Mouse (Mus musculus): ENCODE measurements around the gene Zdhhc1. TPM values are rescaled to one million over a fixed set of nuclear protein-coding genes. Genes with fewer than 3 reads are reported as not detected.

Zdhhc1 gene
- polyA plus RNA-seq, 1 experiment from 2014 or later: 19.6 TPM

GRCm38 (mm10) chr8:105494566-105494965 is 2.1 kb downstream of the Zdhhc1 start:
- no peaks in the 10 kb centered on the region for H3K27me3 ChIP-seq (ENCODE audit: control insufficient read depth, insufficient read depth, low read length)
- H3K9ac ChIP-seq (ENCODE audit: low read length): no peak overlapping the region
- H3K36me3 ChIP-seq (ENCODE audit: control insufficient read depth, insufficient read depth, low read length): no peaks in the 10 kb centered on the region
- 83% methylated on average over 3 of the region's 3 CpGs for WGBS
- H3K27ac ChIP-seq (replicated peaks; ENCODE audit: low read depth, low read length): no peak overlapping the region
- ATAC-seq (ENCODE audit: insufficient number of reproducible peaks, low FRiP score, low TSS enrichment, low read depth) (no peak), DNase-seq (ENCODE audit: low spot score) (no peak)
- H3K4me3 ChIP-seq (ENCODE audit: low read depth, low read length): no peak overlapping the region
- no peak overlapping the region for H3K4me2 ChIP-seq (ENCODE audit: low read depth, severe bottlenecking)
- peaks cover 19% of the 10 kb centered on the region for H3K4me1 ChIP-seq (ENCODE audit: control insufficient read depth, insufficient read depth, low read length)
- no peaks in the 10 kb centered on the region for H3K9me3 ChIP-seq (ENCODE audit: control insufficient read depth, low read length)

GRCm38 (mm10) chr8:105493495-105493894 is 3.2 kb downstream of the Zdhhc1 start:
- DNase-seq (ENCODE audit: low spot score): no peak
- no peaks in the 10 kb centered on the region for H3K36me3 ChIP-seq (ENCODE audit: control insufficient read depth, insufficient read depth, low read length)
- no peak overlapping the region for H3K9ac ChIP-seq (ENCODE audit: low read length)
- H3K4me1 ChIP-seq (ENCODE audit: control insufficient read depth, insufficient read depth, low read length): peaks cover 19% of the 10 kb centered on the region
- no peak overlapping the region for H3K4me3 ChIP-seq (ENCODE audit: low read depth, low read length)
- 10% methylated on average over 3 of the region's 3 CpGs for WGBS
- no peak overlapping the region for H3K27ac ChIP-seq (replicated peaks; ENCODE audit: low read depth, low read length)
- no peak for ATAC-seq (ENCODE audit: insufficient number of reproducible peaks, low FRiP score, low TSS enrichment, low read depth)
- H3K9me3 ChIP-seq (ENCODE audit: control insufficient read depth, low read length): no peaks in the 10 kb centered on the region
- no peaks in the 10 kb centered on the region for H3K27me3 ChIP-seq (ENCODE audit: control insufficient read depth, insufficient read depth, low read length)
- no peak overlapping the region for H3K4me2 ChIP-seq (ENCODE audit: low read depth, severe bottlenecking)

- no peak overlapping the region for H3K27ac ChIP-seq (replicated peaks; ENCODE audit: low read depth, low read length)
- ATAC-seq (ENCODE audit: insufficient number of reproducible peaks, low FRiP score, low TSS enrichment, low read depth): no peak
- H3K36me3 ChIP-seq (ENCODE audit: control insufficient read depth, insufficient read depth, low read length): no peaks in the 10 kb centered on the region
- H3K9ac ChIP-seq (ENCODE audit: low read length): no peak overlapping the region
- no peaks in the 10 kb centered on the region for H3K27me3 ChIP-seq (ENCODE audit: control insufficient read depth, insufficient read depth, low read length)
- 59% methylated on average over 1 of the region's 1 CpGs for WGBS
- no peak overlapping the region for H3K4me3 ChIP-seq (ENCODE audit: low read depth, low read length)
- H3K4me2 ChIP-seq (ENCODE audit: low read depth, severe bottlenecking): no peak overlapping the region
- no peak for DNase-seq (ENCODE audit: low spot score)
- no peaks in the 10 kb centered on the region for H3K4me1 ChIP-seq (ENCODE audit: control insufficient read depth, insufficient read depth, low read length)
- no peaks in the 10 kb centered on the region for H3K9me3 ChIP-seq (ENCODE audit: control insufficient read depth, low read length)
These were observed 7.4 kb downstream of the Zdhhc1 start for GRCm38 (mm10) chr8:105489281-105489680.

- 54% methylated on average over 3 of the region's 3 CpGs for WGBS
- Histone ChIP-seq H3K9ac (ENCODE audit: low read length) (no peak overlapping the region), H3K4me2 (ENCODE audit: low read depth, severe bottlenecking) (no peak overlapping the region), H3K9me3 (ENCODE audit: control insufficient read depth, low read length) (no peaks in the 10 kb centered on the region), H3K27ac (replicated peaks; ENCODE audit: low read depth, low read length) (no peak overlapping the region), H3K27me3 (ENCODE audit: control insufficient read depth, insufficient read depth, low read length) (no peaks in the 10 kb centered on the region), H3K36me3 (ENCODE audit: control insufficient read depth, insufficient read depth, low read length) (no peaks in the 10 kb centered on the region), H3K4me3 (ENCODE audit: low read depth, low read length) (no peak overlapping the region), H3K4me1 (ENCODE audit: control insufficient read depth, insufficient read depth, low read length) (peaks cover 4% of the 10 kb centered on the region; the same call in 1 of the 2 replicates)
- no peak for ATAC-seq (ENCODE audit: insufficient number of reproducible peaks, low FRiP score, low TSS enrichment, low read depth)
- DNase-seq (ENCODE audit: low spot score): no peak
These were observed 8.6 kb downstream of the Zdhhc1 start for GRCm38 (mm10) chr8:105488082-105488481.

GRCm38 (mm10) chr8:105484392-105484791 is 12.3 kb downstream of the Zdhhc1 start:
- ATAC-seq (ENCODE audit: insufficient number of reproducible peaks, low FRiP score, low TSS enrichment, low read depth) (no peak), DNase-seq (ENCODE audit: low spot score) (peak; percentile 90)
- H3K9me3 ChIP-seq (ENCODE audit: control insufficient read depth, low read length): no peaks in the 10 kb centered on the region
- H3K4me3 ChIP-seq (ENCODE audit: low read depth, low read length): no peak overlapping the region
- H3K36me3 ChIP-seq (ENCODE audit: control insufficient read depth, insufficient read depth, low read length): no peaks in the 10 kb centered on the region
- H3K4me1 ChIP-seq (ENCODE audit: control insufficient read depth, insufficient read depth, low read length): peaks cover 10% of the 10 kb centered on the region
- H3K4me2 ChIP-seq (ENCODE audit: low read depth, severe bottlenecking): no peak overlapping the region
- no peak overlapping the region for H3K9ac ChIP-seq (ENCODE audit: low read length)
- H3K27ac ChIP-seq (replicated peaks; ENCODE audit: low read depth, low read length): no peak overlapping the region
- H3K27me3 ChIP-seq (ENCODE audit: control insufficient read depth, insufficient read depth, low read length): no peaks in the 10 kb centered on the region
- 25% methylated on average over 2 of the region's 2 CpGs for WGBS

GRCm38 (mm10) chr8:105484030-105484368 is 12.7 kb downstream of the Zdhhc1 start:
- Histone ChIP-seq H3K4me2 (ENCODE audit: low read depth, severe bottlenecking) (no peak overlapping the region), H3K36me3 (ENCODE audit: control insufficient read depth, insufficient read depth, low read length) (no peaks in the 10 kb centered on the region), H3K9me3 (ENCODE audit: control insufficient read depth, low read length) (no peaks in the 10 kb centered on the region), H3K27me3 (ENCODE audit: control insufficient read depth, insufficient read depth, low read length) (no peaks in the 10 kb centered on the region), H3K27ac (replicated peaks; ENCODE audit: low read depth, low read length) (no peak overlapping the region), H3K4me3 (ENCODE audit: low read depth, low read length) (no peak overlapping the region), H3K4me1 (ENCODE audit: control insufficient read depth, insufficient read depth, low read length) (peaks cover 10% of the 10 kb centered on the region), H3K9ac (ENCODE audit: low read length) (no peak overlapping the region)
- 29% methylated on average over 3 of the region's 3 CpGs for WGBS
- ATAC-seq (ENCODE audit: insufficient number of reproducible peaks, low FRiP score, low TSS enrichment, low read depth) (0 out of 2 replicates have a peak, but pooled peaks have one; percentile 14), DNase-seq (ENCODE audit: low spot score) (no peak)

GRCm38 (mm10) chr8:105483212-105484029 is 13.3 kb downstream of the Zdhhc1 start:
- Histone ChIP-seq H3K9ac (ENCODE audit: low read length) (no peak overlapping the region), H3K27ac (replicated peaks; ENCODE audit: low read depth, low read length) (no peak overlapping the region), H3K27me3 (ENCODE audit: control insufficient read depth, insufficient read depth, low read length) (no peaks in the 10 kb centered on the region), H3K4me1 (ENCODE audit: control insufficient read depth, insufficient read depth, low read length) (peaks cover 10% of the 10 kb centered on the region), H3K36me3 (ENCODE audit: control insufficient read depth, insufficient read depth, low read length) (no peaks in the 10 kb centered on the region), H3K9me3 (ENCODE audit: control insufficient read depth, low read length) (no peaks in the 10 kb centered on the region), H3K4me3 (ENCODE audit: low read depth, low read length) (no peak overlapping the region), H3K4me2 (ENCODE audit: low read depth, severe bottlenecking) (no peak overlapping the region)
- WGBS: 23% methylated on average over 14 of the region's 14 CpGs
- 0 out of 2 replicates have a peak, but pooled peaks have one; percentile 14 for ATAC-seq (ENCODE audit: insufficient number of reproducible peaks, low FRiP score, low TSS enrichment, low read depth)
- DNase-seq (ENCODE audit: low spot score): peak; percentile 74

GRCm38 (mm10) chr8:105482123-105482522 is 14.6 kb downstream of the Zdhhc1 start:
- Histone ChIP-seq H3K4me3 (ENCODE audit: low read depth, low read length) (no peak overlapping the region), H3K4me1 (ENCODE audit: control insufficient read depth, insufficient read depth, low read length) (peaks cover 10% of the 10 kb centered on the region), H3K27ac (replicated peaks; ENCODE audit: low read depth, low read length) (no peak overlapping the region), H3K36me3 (ENCODE audit: control insufficient read depth, insufficient read depth, low read length) (no peaks in the 10 kb centered on the region), H3K4me2 (ENCODE audit: low read depth, severe bottlenecking) (no peak overlapping the region), H3K9ac (ENCODE audit: low read length) (no peak overlapping the region), H3K9me3 (ENCODE audit: control insufficient read depth, low read length) (no peaks in the 10 kb centered on the region), H3K27me3 (ENCODE audit: control insufficient read depth, insufficient read depth, low read length) (no peaks in the 10 kb centered on the region)
- ATAC-seq (ENCODE audit: insufficient number of reproducible peaks, low FRiP score, low TSS enrichment, low read depth): no peak
- WGBS: 80% methylated on average over 8 of the region's 8 CpGs
- DNase-seq (ENCODE audit: low spot score): no peak

Measured in limb, embryonic 11.5 days (tissue).